In genomic region chr8:124676661-124677060, GRCm38 (mm10) we compare ENCODE assay signal across 12 mouse cellular contexts. TPM values are rescaled to one million over a fixed set of nuclear protein-coding genes. Genes with fewer than 3 reads are reported as not detected.
A peak's percentile ranks its signal among the peaks of the same experiment; 100 is the strongest.
DNase-seq lines count a peak whose midpoint lies in the region; ATAC-seq and TF ChIP-seq lines count a peak whose summit lies in the region.
"Had no signal": no experiment of that assay in that cellular context is flagged by ENCODE, and none has a peak within 500 bp of the region (broad histone marks: within the 10 kb centered on the region; RNA-seq: fewer than 3 reads in every experiment).

No protein-coding gene starts in this region.

- DNase-seq in forebrain, embryonic 14.5 days (ENCODE audit: low spot score), result no peak
- no peak for DNase-seq in forebrain, embryonic 10.5 days (ENCODE audit: extremely low spot score, low spot score)
- DNase-seq in left cerebral cortex, adult 2 months (ENCODE audit: extremely low spot score in 1 of 2, low spot score in 2 of 2), result no peak
- DNase-seq in left cerebral cortex, postnatal 14 days (ENCODE audit: low spot score in 2 of 2), result no peak
- DNase-seq in cerebellum, adult 11 months, result peak; percentile 72
- no peak for DNase-seq in spleen, postnatal 4 days (ENCODE audit: low spot score in 2 of 2)
- DNase-seq: right cerebral cortex, postnatal 14 days had no signal

- no peak overlapping the region for H3K4me2 ChIP-seq in forebrain, embryonic 14.5 days (ENCODE audit: low read length)
- H3K4me2 ChIP-seq in forebrain, embryonic 16.5 days (ENCODE audit: low read length), result no peak overlapping the region
- H3K4me2 ChIP-seq: embryonic facial prominence, embryonic 13.5 days; liver, embryonic 15.5 days; stomach, embryonic 15.5 days had no signal

- no peak overlapping the region for H3K27ac ChIP-seq in forebrain, embryonic 14.5 days (ENCODE audit: low read depth, low read length)
- no peak overlapping the region for H3K27ac ChIP-seq in forebrain, embryonic 10.5 days
- H3K27ac ChIP-seq in left cerebral cortex, adult 2 months, result peak overlapping the region; percentile 66
- H3K27ac ChIP-seq in forebrain, embryonic 16.5 days (ENCODE audit: low read length), result peak overlapping the region; percentile 78
- H3K27ac ChIP-seq: liver, embryonic 15.5 days; stomach, embryonic 15.5 days had no signal

- no peaks in the 10 kb centered on the region for H3K27me3 ChIP-seq in forebrain, embryonic 14.5 days (replicated peaks; ENCODE audit: control insufficient read depth, insufficient read depth, low read length)
- H3K27me3 ChIP-seq in forebrain, embryonic 10.5 days (ENCODE audit: poor library complexity, severe bottlenecking), result no peaks in the 10 kb centered on the region
- no peaks in the 10 kb centered on the region for H3K27me3 ChIP-seq in forebrain, embryonic 16.5 days (replicated peaks; ENCODE audit: control insufficient read depth, insufficient read depth, low read length)
- H3K27me3 ChIP-seq: embryonic facial prominence, embryonic 13.5 days; liver, embryonic 15.5 days; stomach, embryonic 15.5 days had no signal

- WGBS in forebrain, embryonic 14.5 days, result 95% methylated on average over 4 of the region's 4 CpGs
- 91% methylated on average over 4 of the region's 4 CpGs for whole genome bisulfite sequencing in forebrain, embryonic 10.5 days
- WGBS in forebrain, embryonic 16.5 days, result 90% methylated on average over 4 of the region's 4 CpGs

- no peak for TF ChIP-seq CTCF in left cerebral cortex, adult 2 months (IDR thresholded peaks at IDR 0.05)

- H3K4me1 ChIP-seq in forebrain, embryonic 14.5 days (ENCODE audit: control insufficient read depth, insufficient read depth, low read length), result no peaks in the 10 kb centered on the region
- H3K4me1 ChIP-seq in forebrain, embryonic 10.5 days, result peaks cover 3% of the 10 kb centered on the region; the same call in 1 of the 2 replicates
- peaks cover 10% of the 10 kb centered on the region for H3K4me1 ChIP-seq in forebrain, embryonic 16.5 days (replicated peaks; ENCODE audit: control insufficient read depth, insufficient read depth, low read length)
- H3K4me1 ChIP-seq: liver, embryonic 15.5 days; stomach, embryonic 15.5 days had no signal

- intact Hi-C loops in left cerebral cortex, adult 2 months (cut with DNase I), result loop anchor here (1.0 to 10.0 kb wide), 2 partner anchors 59 to 272 kb away; no protein-coding TSS in a partner anchor
- intact Hi-C loops in left cerebral cortex, postnatal 14 days (cut with DNase I), result loop anchor here (1.0 kb wide), 1 partner anchor 59 kb away; no protein-coding TSS in a partner anchor

- H3K9me3 ChIP-seq in forebrain, embryonic 14.5 days (replicated peaks; ENCODE audit: control insufficient read depth, low read length), result no peaks in the 10 kb centered on the region
- no peaks in the 10 kb centered on the region for H3K9me3 ChIP-seq in forebrain, embryonic 10.5 days
- H3K9me3 ChIP-seq in forebrain, embryonic 16.5 days (ENCODE audit: control insufficient read depth, low read length), result no peaks in the 10 kb centered on the region
- H3K9me3 ChIP-seq: embryonic facial prominence, embryonic 13.5 days; liver, embryonic 15.5 days; stomach, embryonic 15.5 days had no signal

- no peak for ATAC-seq in forebrain, embryonic 14.5 days
- no peak; the same call in 1 of the 2 replicates for ATAC-seq in forebrain, embryonic 16.5 days
- ATAC-seq in megakaryocyte progenitor cell, adult 5-6 weeks (replicated peaks; ENCODE audit: poor library complexity), result no peak

- no peak overlapping the region for H3K4me3 ChIP-seq in forebrain, embryonic 14.5 days (ENCODE audit: low read depth, low read length)
- H3K4me3 ChIP-seq in forebrain, embryonic 10.5 days, result no peak overlapping the region
- H3K4me3 ChIP-seq in left cerebral cortex, adult 2 months, result no peak overlapping the region
- no peak overlapping the region for H3K4me3 ChIP-seq in forebrain, embryonic 16.5 days (replicated peaks; ENCODE audit: low read length)
- H3K4me3 ChIP-seq: embryonic facial prominence, embryonic 13.5 days; liver, embryonic 15.5 days; stomach, embryonic 15.5 days had no signal

- H3K9ac ChIP-seq in forebrain, embryonic 14.5 days (ENCODE audit: low read length), result peak overlapping the region; percentile 21; the same call in 1 of the 2 replicates
- 0 out of 2 replicates have a peak overlapping the region, but pooled peaks have one; percentile 42 for H3K9ac ChIP-seq in forebrain, embryonic 16.5 days (replicated peaks; ENCODE audit: low read depth, low read length)
- H3K9ac ChIP-seq: liver, embryonic 15.5 days; stomach, embryonic 15.5 days had no signal

- peaks cover 87% of the 10 kb centered on the region for H3K36me3 ChIP-seq in forebrain, embryonic 14.5 days (ENCODE audit: control insufficient read depth, insufficient read depth, low read length)
- H3K36me3 ChIP-seq in forebrain, embryonic 10.5 days (replicated peaks), result peaks cover 99% of the 10 kb centered on the region
- peaks cover 12% of the 10 kb centered on the region for H3K36me3 ChIP-seq in forebrain, embryonic 16.5 days (ENCODE audit: control insufficient read depth, insufficient read depth)

RNA-seq across cellular contexts. Expression of gene 2310022B05Rik, which starts 13.5 kb away (rescaled TPM):
- polyA plus RNA-seq in forebrain, embryonic 14.5 days (2014; fragmentation: Nextera tagmentation; extraction: Ambion mirVana), result 30.6 and 32.4 TPM in 2 replicates
- polyA plus RNA-seq in forebrain, embryonic 10.5 days (2016; fragmentation: Nextera tagmentation; extraction: Ambion mirVana), result 17.9 and 18.2 TPM in 2 replicates
- total RNA-seq in left cerebral cortex, adult 2 months (2021), result 10 to 100 TPM; 56.2 to 59.4 TPM
- 10 to 100 TPM; 50.4 to 60.0 TPM for total RNA-seq in left cerebral cortex, postnatal 14 days (2021)
- polyA plus RNA-seq in forebrain, embryonic 16.5 days (2015; fragmentation: Nextera tagmentation; extraction: Ambion mirVana), result 26.0 and 29.4 TPM in 2 replicates
- 6.3 and 7.0 TPM in 2 replicates for total RNA-seq in megakaryocyte progenitor cell, adult 5-6 weeks (2015)
- total RNA-seq in megakaryocyte progenitor cell, adult 5-6 weeks (2017), result 3.0 and 3.1 TPM in 2 replicates

RNA-seq across cellular contexts. Expression of gene Ttc13, which starts 45.1 kb away (rescaled TPM):
- 48.7 and 58.3 TPM in 2 replicates for polyA plus RNA-seq in forebrain, embryonic 14.5 days (2014; fragmentation: Nextera tagmentation; extraction: Ambion mirVana)
- polyA plus RNA-seq in forebrain, embryonic 10.5 days (2016; fragmentation: Nextera tagmentation; extraction: Ambion mirVana), result 50.1 and 51.8 TPM in 2 replicates
- 10 to 100 TPM; 41.4 to 42.6 TPM for total RNA-seq in left cerebral cortex, adult 2 months (2021)
- total RNA-seq in left cerebral cortex, postnatal 14 days (2021), result 10 to 100 TPM; 50.6 TPM
- 60.0 and 62.6 TPM in 2 replicates for polyA plus RNA-seq in forebrain, embryonic 16.5 days (2015; fragmentation: Nextera tagmentation; extraction: Ambion mirVana)
- total RNA-seq in megakaryocyte progenitor cell, adult 5-6 weeks (2015), result 49.9 and 51.7 TPM in 2 replicates
- total RNA-seq in megakaryocyte progenitor cell, adult 5-6 weeks (2017), result 52.1 and 52.3 TPM in 2 replicates

RNA-seq across cellular contexts. Expression of gene Arv1, which starts 45.3 kb away (rescaled TPM):
- polyA plus RNA-seq in forebrain, embryonic 14.5 days (2014; fragmentation: Nextera tagmentation; extraction: Ambion mirVana), result 26.6 and 27.9 TPM in 2 replicates
- polyA plus RNA-seq in forebrain, embryonic 10.5 days (2016; fragmentation: Nextera tagmentation; extraction: Ambion mirVana), result 32.6 and 40.3 TPM in 2 replicates
- 10 to 100 TPM; 13.0 to 13.9 TPM for total RNA-seq in left cerebral cortex, adult 2 months (2021)
- total RNA-seq in left cerebral cortex, postnatal 14 days (2021), result 10 to 100 TPM; 11.0 to 14.8 TPM
- polyA plus RNA-seq in forebrain, embryonic 16.5 days (2015; fragmentation: Nextera tagmentation; extraction: Ambion mirVana), result 26.9 and 33.5 TPM in 2 replicates
- 10.1 and 13.3 TPM in 2 replicates for total RNA-seq in megakaryocyte progenitor cell, adult 5-6 weeks (2015)
- total RNA-seq in megakaryocyte progenitor cell, adult 5-6 weeks (2017), result 4.0 and 5.8 TPM in 2 replicates

Comparison
In these comparisons a context has a peak if more than half of its experiments do, and no peak if none do; other contexts are left out.
1. H3K27ac ChIP-seq: peak in left cerebral cortex, adult 2 months (single experiment) and forebrain, embryonic 16.5 days (single experiment); none in forebrain, embryonic 14.5 days (single experiment) and forebrain, embryonic 10.5 days (single experiment).
2. RNA of gene 2310022B05Rik, which starts 13.5 kb away (total RNA-seq): 50.4 to 60.0 TPM in left cerebral cortex, postnatal 14 days and 56.2 to 59.4 TPM in left cerebral cortex, adult 2 months; 3.0 to 7.0 TPM in megakaryocyte progenitor cell, adult 5-6 weeks; every median in the first group is over 4 times any median in the second.